Mouse (Mus musculus) cerebellum, adult 11-12 months (tissue): ENCODE data around the gene Tuba1a.
"Not testable (repeated sequence)": the region's sequence is repeated elsewhere in the genome, so short reads cannot be mapped to it uniquely, and the experiment has no call there.

Source experiments
- DNase-seq: peaks from one replicate; pipeline ENCODE4 v3.0.0; 2022

Gene Tuba1a

GRCm38 (mm10) chr15:98985240-98985981, 31.9 kb upstream of the Tuba1a start:
- peak; percentile 80 for DNase-seq

GRCm38 (mm10) chr15:98984681-98985080, 31.2 kb upstream of the Tuba1a start:
- DNase-seq = peak; percentile 47

GRCm38 (mm10) chr15:98983431-98984081, 30.1 kb upstream of the Tuba1a start:
- DNase-seq = peak; percentile 33

- peak; percentile 20 for DNase-seq
Observed at GRCm38 (mm10) chr15:98982100-98982499, 28.6 kb upstream of the Tuba1a start.

DNA sequence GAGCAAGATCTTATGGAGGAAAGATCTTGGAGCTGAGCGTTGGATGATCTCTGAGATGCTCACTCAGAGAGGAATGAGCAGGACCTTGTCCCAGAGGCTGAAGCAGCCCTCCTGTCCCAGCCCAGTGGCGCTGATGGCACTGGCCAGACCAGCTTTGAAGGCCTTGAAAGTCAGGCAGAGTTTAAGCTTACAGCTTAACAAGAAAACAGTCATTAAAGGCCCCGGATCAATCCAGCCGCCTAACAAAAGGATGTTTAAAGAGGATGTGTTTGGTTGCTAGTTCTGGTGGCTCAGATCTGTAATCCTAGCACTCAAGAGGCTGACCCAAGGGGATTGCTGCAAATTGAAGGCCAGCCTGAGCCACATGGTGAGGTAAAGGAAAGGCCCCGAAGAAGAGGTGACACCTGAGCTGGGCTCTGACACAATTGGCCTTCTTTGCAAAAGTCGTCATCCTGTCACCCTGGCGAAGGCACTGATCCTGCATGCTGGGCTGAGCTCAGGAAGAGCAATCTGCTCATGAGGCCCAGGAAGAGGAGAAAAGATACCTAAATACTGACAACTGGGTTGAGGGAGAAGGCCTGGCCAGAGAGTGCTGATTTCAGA, 26.6 kb upstream of the Tuba1a start:
- peak; percentile 16 for DNase-seq

GRCm38 (mm10) chr15:98978409-98979172, 25.1 kb upstream of the Tuba1a start:
- no peak for DNase-seq

GRCm38 (mm10) chr15:98977759-98978408, 24.4 kb upstream of the Tuba1a start:
- DNase-seq = peak; percentile 58

GRCm38 (mm10) chr15:98976763-98977758, 23.6 kb upstream of the Tuba1a start:
- peak; percentile 20 for DNase-seq

DNA sequence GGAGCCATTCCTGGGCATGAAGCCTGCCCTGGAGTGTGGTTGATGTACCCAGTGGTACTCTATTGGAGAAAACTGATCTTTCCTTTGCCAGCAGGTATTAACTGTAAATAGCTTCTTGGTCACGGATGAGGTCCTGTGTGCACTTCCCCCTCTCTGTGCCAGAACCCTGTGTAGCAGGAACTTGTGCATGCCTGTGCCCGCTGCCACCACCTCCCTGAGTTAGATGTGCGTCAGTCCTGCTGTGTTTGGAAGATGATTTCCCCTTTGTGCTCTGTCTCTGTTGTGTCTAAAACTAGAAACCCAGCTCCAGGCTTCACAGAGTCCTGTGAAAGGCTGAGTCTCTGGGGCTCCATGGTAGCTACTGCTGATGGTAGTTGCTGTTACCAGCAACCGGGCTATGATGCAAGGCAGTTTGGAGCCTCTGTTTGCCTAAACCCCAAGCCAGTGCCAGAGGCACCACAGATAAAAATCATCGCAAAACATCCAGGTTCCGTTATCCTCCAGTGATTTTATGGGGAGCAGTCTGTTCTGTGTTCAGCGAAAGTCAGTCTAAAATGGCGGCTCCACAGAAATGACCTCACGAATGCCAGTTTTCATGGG, 19.6 kb upstream of the Tuba1a start:
- DNase-seq = no peak

- not testable (repeated sequence) for DNase-seq
Observed at GRCm38 (mm10) chr15:98971576-98972320, 18.2 kb upstream of the Tuba1a start.

GRCm38 (mm10) chr15:98971111-98971510, 17.6 kb upstream of the Tuba1a start:
- DNase-seq = no peak

DNA sequence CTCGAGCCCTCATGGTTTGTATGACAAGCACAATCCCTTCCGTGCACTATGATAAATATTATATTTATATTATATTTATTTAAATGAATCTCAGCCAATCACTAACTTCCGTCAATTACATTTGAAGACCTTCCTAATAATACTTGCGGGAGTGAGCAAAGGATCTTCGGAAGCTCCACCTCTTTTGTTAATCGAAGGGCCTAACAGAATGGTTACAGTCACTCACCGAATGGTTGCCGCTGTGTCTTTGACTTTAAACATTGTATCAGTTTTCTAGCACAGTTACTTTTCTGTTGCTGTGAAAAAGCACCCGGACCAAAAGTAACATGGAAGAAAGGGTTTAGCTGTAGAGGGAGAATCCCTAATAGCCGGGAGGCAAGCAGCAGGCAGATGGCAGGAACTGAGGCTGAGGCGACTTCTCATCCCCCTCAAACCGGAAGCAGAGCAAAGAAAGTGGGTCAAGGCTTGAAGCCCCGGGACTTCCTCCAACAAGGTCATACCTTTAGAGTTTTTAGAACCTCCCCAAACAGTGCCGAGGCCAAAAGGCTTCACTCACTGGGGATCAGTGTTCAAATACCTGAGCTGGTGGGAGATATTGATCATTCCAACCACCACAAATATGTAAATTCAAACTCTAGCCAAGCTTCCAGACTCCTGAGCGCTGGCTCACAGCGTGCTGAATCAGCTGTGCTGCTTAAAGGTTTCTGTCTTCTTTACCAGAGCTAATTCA, 16.0 kb upstream of the Tuba1a start:
- DNase-seq = no peak

GRCm38 (mm10) chr15:98968701-98969371, 15.3 kb upstream of the Tuba1a start:
- DNase-seq = peak; percentile 84

DNA sequence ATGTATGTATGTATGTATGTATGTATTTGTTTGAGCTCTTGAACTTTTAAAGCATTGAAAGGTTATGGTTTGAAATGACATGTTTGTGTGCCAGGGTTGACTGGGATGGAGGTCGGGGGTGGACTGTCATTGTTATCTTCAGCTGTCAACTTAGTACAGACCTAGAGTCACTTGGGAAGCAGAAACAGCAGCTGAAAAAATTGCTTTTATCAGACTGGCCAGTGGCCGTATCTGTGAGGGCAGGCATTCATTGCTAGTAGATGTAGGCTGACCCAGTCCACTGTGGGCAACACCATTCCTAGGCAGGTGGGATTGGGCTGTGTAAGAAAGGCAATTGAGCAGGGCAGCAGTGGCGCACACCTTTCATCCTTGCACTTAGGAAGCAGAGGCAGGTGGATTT, 6.0 kb upstream of the Tuba1a start:
- DNase-seq = no peak

DNA sequence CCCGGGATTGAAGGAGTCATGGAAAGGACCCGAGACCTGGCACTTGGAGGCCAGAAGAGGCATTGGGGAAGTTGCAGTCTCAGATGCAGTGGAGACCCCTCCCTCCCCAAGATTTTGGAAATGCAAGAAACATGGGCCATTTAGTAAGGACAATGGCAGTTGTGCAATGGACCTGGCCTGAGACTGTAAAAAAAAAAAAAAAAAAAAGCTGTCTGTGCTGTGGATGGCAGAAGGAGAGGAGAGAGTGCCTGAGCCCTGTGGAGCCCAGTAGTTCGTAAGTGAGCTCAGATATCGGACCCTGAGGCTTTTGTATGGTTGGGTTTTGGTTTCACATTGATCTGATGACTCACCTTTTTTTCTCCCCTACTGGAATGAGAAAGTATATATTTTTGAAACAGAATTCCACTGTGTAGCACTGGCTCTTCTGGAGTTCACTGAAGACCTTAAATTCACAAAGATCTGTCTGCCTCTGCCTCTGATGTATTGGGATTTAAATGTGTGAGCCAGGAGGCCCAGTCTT, 5.5 kb upstream of the Tuba1a start:
- DNase-seq = no peak

GRCm38 (mm10) chr15:98957475-98957874, 4.0 kb upstream of the Tuba1a start:
- no peak for DNase-seq

DNA sequence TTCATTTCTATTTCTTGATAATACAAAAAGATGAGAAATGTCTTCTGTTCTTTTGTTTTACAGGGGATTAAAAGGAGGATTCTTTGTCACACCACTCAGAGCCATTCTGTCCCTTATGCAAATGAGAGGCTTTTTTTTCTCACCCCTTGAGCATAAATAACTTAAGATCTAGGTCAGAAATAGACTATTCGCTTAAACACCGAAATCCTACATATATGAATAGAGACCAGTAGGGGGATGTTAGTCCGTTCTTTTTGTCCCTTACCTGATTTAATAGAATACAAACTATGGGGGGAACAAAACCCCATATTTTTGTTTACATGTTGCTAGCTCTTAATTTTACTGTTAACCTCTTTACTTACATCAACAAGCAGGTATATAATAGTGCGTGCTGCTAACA, 2.5 kb upstream of the Tuba1a start:
- no peak for DNase-seq

- no peak for DNase-seq
Observed at GRCm38 (mm10) chr15:98955324-98955723, 1.8 kb upstream of the Tuba1a start.
